Mouse (Mus musculus): Measurements from ENCODE around the gene Flywch2.

Flywch2 gene

DNA sequence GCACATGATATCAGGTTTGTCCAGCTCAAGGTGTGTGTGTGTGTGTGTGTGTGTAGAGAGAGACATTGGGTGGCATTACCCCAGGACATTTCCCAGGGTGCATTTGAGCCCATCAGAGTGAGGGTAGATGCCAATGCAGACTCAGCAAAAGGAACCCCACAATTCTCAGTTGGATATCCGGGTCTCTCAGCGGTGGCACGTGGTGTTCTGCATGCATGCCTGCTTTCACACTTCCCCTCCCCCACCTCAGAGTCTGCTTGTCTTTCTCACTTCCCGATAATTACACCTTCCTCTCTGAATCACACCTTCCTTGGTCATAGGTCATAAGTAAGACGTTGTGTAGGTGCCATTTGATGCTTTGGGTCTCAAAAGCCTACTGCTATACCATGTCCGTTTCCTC is 37.9 kb downstream of the Flywch2 start:
- DNase-seq: peak; percentile 80 to 86

DNA sequence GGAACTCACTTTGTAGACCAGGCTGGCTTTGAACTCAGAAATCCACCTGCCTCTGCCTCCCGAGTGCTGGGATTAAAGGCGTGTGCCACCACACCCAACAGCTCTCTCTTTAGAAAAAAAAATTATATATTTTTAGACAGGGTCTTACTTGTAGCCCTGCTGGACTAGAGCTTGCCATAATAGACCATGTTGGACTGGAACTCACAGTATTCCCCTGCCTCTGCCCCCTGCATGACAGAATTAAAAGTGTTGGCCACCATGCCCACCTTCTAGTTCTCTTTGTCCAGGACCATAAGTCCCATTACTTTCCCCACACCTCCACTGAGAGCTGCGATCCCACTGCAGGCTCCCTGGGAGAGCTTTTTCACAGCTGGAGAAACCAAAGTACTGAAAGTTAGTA is 38.4 kb downstream of the Flywch2 start:
- peak in 1 of 2 experiments; percentile 7 for DNase-seq

DNA sequence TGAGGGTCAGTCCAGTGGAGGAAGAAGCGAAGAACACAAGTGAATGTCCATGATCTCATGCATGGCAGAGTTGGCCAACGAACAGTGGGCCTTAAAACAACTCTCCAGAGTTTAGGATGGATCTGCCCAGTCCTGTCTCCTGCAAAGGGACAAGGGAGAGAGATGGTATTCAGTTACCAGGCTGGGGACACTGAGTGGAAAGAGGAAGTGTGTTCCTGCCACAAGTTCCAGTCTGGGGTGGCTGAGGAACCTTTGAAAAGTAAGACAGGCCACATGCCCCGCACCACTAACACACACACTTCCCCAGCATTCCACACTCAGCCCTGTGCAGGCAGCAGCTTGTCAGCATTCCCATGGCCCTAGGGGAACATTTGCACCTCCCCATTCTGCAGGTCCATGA is 39.1 kb downstream of the Flywch2 start:
- DNase-seq: peak; percentile 34 to 35

GRCm38 (mm10) chr17:23746311-23746710 is 39.6 kb downstream of the Flywch2 start:
- peak; percentile 29 to 31 for DNase-seq

- DNase-seq: peak; percentile 17 to 18
Observed at GRCm38 (mm10) chr17:23745301-23746251, 40.3 kb downstream of the Flywch2 start, which contains the start of gene Kremen2. Gene Kremen2 (minus strand): TSS chr17:23745833.

DNA sequence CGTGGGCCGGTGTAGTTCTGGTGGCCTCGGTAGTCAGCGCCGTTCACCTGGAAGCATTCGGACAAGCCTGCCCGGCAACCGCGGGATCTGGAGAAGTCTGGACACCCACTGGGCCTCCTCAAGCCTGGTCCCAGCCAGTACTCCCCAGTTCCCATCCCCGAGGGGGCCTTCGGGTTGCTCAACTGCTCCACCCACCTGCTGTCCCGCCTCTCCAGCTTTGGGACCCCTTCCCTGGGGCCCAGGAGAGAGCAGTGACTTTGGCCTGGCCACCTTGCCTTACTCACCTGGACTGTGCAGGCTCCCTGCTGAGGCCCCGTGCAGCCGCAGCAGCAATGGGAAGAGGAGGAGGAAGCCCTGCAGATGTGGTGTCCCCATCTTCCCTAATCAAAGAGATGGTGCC is 41.2 kb downstream of the Flywch2 start:
- peak in 1 of 2 experiments; percentile 12 for DNase-seq

DNA sequence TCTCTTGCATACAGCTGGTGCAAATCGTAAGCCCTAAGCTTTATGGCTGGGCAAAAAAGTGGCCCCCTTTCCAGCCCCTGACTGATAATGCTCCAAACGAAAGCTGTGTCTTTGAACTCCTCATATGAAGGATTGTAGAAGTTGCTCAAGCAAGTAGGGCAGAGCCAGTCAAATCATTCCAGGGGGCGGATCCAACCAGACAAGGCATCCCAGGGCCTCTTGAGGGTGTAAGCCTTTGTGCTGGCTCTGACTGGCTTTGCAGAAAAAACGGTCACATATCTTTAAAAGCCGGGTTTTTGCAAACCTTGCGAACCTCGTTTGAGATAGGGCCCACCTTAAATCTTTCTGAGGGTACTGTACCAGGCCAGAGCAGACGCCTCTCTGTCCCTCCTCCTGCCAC is 41.8 kb downstream of the Flywch2 start:
- DNase-seq: peak in 1 of 2 experiments; percentile 9

DNA sequence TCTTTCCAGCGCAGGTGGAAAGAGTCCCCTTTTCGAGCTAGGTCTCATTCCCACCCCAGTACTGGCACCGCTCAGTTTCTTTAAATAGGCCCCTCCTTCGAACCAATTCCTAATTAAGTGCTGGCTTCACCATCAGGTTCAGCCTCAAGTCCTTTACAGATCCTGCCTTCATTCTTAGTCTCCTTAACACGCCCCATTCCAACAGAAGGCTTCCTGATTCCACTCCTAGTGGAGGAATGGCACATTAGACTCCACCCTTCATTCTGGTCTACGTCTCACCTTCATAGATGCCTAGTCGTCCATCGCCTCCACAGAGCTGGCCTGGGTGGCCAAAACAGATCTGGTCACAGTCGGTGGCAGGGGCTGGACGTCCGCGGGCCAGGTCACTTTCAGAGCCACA is 42.9 kb downstream of the Flywch2 start:
- no peak for DNase-seq

- peak; percentile 63 to 65 for DNase-seq
Observed at GRCm38 (mm10) chr17:23742210-23742793, 43.6 kb downstream of the Flywch2 start.

DNA sequence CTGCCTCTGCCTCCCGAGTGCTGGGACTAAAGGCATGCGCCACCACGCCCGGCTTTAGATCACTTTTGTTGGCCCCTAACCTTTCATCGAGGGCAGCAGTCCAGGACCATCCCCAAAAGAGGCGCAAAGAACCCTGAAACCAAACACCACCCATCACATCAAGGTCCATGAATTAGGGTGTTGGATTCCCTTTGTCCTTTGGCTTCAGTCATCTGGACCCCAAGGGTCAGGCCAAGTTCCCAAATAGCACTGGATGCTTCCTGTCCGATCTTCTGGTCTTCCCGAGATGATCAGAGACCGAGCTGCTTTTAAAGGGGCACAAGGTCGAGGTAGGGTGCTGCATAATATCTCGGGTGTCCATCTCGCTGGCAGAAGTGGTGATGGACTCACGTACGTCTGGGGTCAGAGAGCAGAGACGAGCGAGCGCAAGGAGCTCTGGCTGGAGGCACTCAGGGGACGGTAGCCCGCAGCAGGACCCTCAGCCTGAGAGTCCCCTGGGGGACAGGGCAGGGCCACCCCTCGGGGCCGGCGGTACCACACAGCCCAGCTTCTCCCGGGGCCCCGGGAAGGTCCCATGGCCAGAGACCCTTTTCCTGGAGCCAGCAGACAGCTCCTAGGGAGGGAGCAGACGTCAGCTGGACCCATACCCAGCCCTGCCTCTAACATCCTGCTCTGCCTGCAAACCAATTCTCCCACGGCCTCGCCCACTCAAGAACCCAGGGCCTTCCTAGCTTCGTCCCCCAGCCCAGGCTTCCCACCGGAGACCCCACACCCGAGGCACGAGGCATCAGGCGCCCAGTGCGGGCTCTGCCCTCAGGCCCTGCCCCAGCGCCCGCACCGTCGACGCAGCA is 44.3 kb downstream of the Flywch2 start:
- DNase-seq: no peak

GRCm38 (mm10) chr17:23740598-23741021 is 45.3 kb downstream of the Flywch2 start, which contains the start of gene Paqr4:
Gene Paqr4 (minus strand): TSS chr17:23740867.
- DNase-seq: no peak

GRCm38 (mm10) chr17:23740136-23740584 is 45.7 kb downstream of the Flywch2 start:
- DNase-seq: peak; percentile 75 to 77

- peak; percentile 21 to 28 for DNase-seq
Observed at GRCm38 (mm10) chr17:23739202-23740135, 46.4 kb downstream of the Flywch2 start.

DNA sequence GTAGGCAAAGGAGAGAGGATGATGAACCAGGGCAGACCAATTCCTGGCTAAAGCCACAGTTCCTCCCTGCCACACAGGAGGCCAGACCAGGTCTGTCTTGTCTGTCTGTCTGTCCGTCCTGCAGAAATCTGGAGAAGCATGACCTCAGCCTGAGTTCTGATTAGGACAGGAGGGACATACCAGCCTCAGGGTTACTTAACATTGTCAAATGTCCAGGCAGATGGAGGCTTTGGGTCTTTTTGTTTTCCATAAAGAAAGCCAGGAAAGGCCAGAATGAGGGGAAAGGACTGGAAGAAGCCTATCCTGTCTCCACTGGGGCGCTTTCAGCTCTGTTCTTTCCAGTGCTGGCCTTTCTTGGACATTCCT is 47.1 kb downstream of the Flywch2 start:
- DNase-seq: peak in 1 of 2 experiments; percentile 5

- DNase-seq: peak; percentile 23 to 26
Observed at GRCm38 (mm10) chr17:23737493-23738445, 48.1 kb downstream of the Flywch2 start.

DNA sequence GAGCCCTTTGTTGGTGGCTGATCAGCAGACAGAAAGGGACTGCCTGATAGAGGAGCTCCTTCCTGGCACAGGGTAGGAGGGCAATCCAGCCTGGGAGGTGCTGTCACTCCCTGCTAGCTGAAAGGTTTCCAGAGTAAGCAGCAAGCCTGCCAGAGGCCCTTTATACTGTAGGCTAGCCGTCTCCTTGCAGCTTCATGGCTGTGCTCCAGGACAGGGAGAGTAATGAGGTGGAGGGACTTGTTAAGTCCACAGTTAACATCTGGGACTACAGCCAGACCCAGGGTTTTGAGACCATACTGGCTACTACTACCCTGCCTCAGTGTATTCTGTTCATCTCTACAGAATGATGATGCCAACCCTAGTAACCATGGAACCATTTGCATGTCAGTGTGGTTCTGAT is 51.5 kb downstream of the Flywch2 start:
- no peak for DNase-seq

GRCm38 (mm10) chr17:23730441-23730840 is 55.4 kb downstream of the Flywch2 start:
- DNase-seq: no peak

Data from B cell, adult 2 months (primary cell).